Mouse (Mus musculus) bone marrow, adult 2 months (tissue): ENCODE data around the gene Mtcl1. TPM values are rescaled to one million over a fixed set of nuclear protein-coding genes. Genes with fewer than 3 reads are reported as not detected.

Source experiments
- H3K27ac ChIP-seq: fragments of 200-500 bp; 2 replicates; pipeline ENCODE4 v1.5.1; 2012; ENCODE audit warnings: low read depth, mild to moderate bottlenecking, control low read depth, inconsistent platforms, low read length; ENCODE audit not compliant: control insufficient read depth, poor library complexity, insufficient read depth
- H3K4me1 ChIP-seq: fragments of 200-500 bp; 2 replicates; pipeline ENCODE4 v1.6.1; 2011; ENCODE audit warnings: low read length; ENCODE audit not compliant: control insufficient read depth, insufficient read depth
- H3K4me3 ChIP-seq: fragments of 200-500 bp; replicated peaks from 2 replicates; pipeline ENCODE3; 2011; ENCODE audit warnings: mild to moderate bottlenecking, low read depth, low read length, control low read depth; ENCODE audit not compliant: control insufficient read depth
- CTCF ChIP-seq: fragments of 200-500 bp; IDR thresholded peaks from 2 replicates; pipeline ENCODE4 v1.5.1; 2011; ENCODE audit warnings: low read length, control low read depth; ENCODE audit not compliant: control insufficient read depth, insufficient read depth
- POLR2A ChIP-seq: fragments of 200-500 bp; IDR thresholded peaks from 2 replicates; pipeline ENCODE4 v1.6.1; 2011; ENCODE audit warnings: low read depth, mild to moderate bottlenecking, control low read depth, low read length, borderline replicate concordance; ENCODE audit not compliant: control insufficient read depth
- whole genome bisulfite sequencing: fragments of 180-500 bp; shearing (Covaris S2); methylation state at CpG from one replicate; pipeline ENCODE4 v1.1.7; 2018; 5-methylcytosine and 5-hydroxymethylcytosine counted together
- polyA plus RNA-seq: library from polyadenylated mRNA; stranded (reverse); fragments of >200 nt; gene quantifications from 2 replicates; pipeline ENCODE4 v1.2.4, GENCODE M21; 2011; ENCODE audit warnings: low replicate concordance; ENCODE audit not compliant: missing spikeins, insufficient read depth, insufficient read length

Gene Mtcl1
- polyA plus RNA-seq, 1 experiment = 4.2 TPM

GRCm38 (mm10) chr17:66365664-66366063 is 83.9 kb downstream of the Mtcl1 start:
- no peak overlapping the region for H3K27ac ChIP-seq
- H3K4me1 ChIP-seq = no peaks in the 10 kb centered on the region
- TF ChIP-seq CTCF (no peak), POLR2A (no peak)
- no peak overlapping the region for H3K4me3 ChIP-seq
- 96% methylated on average over 1 of the region's 1 CpGs for WGBS

GRCm38 (mm10) chr17:66365293-66365642 is 84.3 kb downstream of the Mtcl1 start:
- 71% methylated on average over 3 of the region's 3 CpGs for WGBS
- Histone ChIP-seq H3K4me1 (no peaks in the 10 kb centered on the region), H3K4me3 (no peak overlapping the region), H3K27ac (no peak overlapping the region)
- TF ChIP-seq POLR2A = no peak
- TF ChIP-seq CTCF = no peak

- no peak for TF ChIP-seq CTCF
- TF ChIP-seq POLR2A = no peak
- no peak overlapping the region for H3K27ac ChIP-seq
- no peak overlapping the region for H3K4me3 ChIP-seq
- no peaks in the 10 kb centered on the region for H3K4me1 ChIP-seq
- 85% methylated on average over 26 of the region's 26 CpGs for WGBS
Observed at GRCm38 (mm10) chr17:66364525-66365292, 84.8 kb downstream of the Mtcl1 start.

- 91% methylated on average over 36 of the region's 36 CpGs for WGBS
- Histone ChIP-seq H3K27ac (no peak overlapping the region), H3K4me3 (no peak overlapping the region), H3K4me1 (no peaks in the 10 kb centered on the region)
- TF ChIP-seq POLR2A (no peak), CTCF (no peak)
Observed at GRCm38 (mm10) chr17:66363852-66364524, 85.6 kb downstream of the Mtcl1 start.

GRCm38 (mm10) chr17:66362287-66363016 is 87.1 kb downstream of the Mtcl1 start:
- Histone ChIP-seq H3K27ac (no peak overlapping the region), H3K4me1 (no peaks in the 10 kb centered on the region), H3K4me3 (no peak overlapping the region)
- WGBS = 81% methylated on average over 15 of the region's 15 CpGs
- TF ChIP-seq POLR2A (no peak), CTCF (no peak)

GRCm38 (mm10) chr17:66358026-66358978 is 91.2 kb downstream of the Mtcl1 start:
- 72% methylated on average over 27 of the region's 27 CpGs for WGBS
- TF ChIP-seq CTCF (no peak), POLR2A (no peak)
- Histone ChIP-seq H3K27ac (no peak overlapping the region), H3K4me1 (no peaks in the 10 kb centered on the region), H3K4me3 (no peak overlapping the region)

GRCm38 (mm10) chr17:66357171-66358025 is 92.2 kb downstream of the Mtcl1 start:
- WGBS = 71% methylated on average over 9 of the region's 9 CpGs
- no peak overlapping the region for H3K4me3 ChIP-seq
- no peak overlapping the region for H3K27ac ChIP-seq
- TF ChIP-seq CTCF (no peak), POLR2A (no peak)
- H3K4me1 ChIP-seq = no peaks in the 10 kb centered on the region
